Mouse (Mus musculus): Measurements from ENCODE around the gene Mrps14. TPM values are rescaled to one million over a fixed set of nuclear protein-coding genes. Genes with fewer than 3 reads are reported as not detected.

Gene Mrps14
- total and polyA plus RNA-seq, 2 experiments from 2014 or later = 17.7 to 111 TPM

- no peak for TF ChIP-seq CTCF (IDR thresholded peaks at IDR 0.05)
- no peaks in the 10 kb centered on the region for H3K4me1 ChIP-seq (ENCODE audit: insufficient read depth, low read length)
- no peaks in the 10 kb centered on the region for H3K27me3 ChIP-seq (ENCODE audit: insufficient read depth, low read length)
- DNase-seq (ENCODE audit: low spot score) = no peak
- no peaks in the 10 kb centered on the region for H3K9me3 ChIP-seq (ENCODE audit: low read length)
- H3K36me3 ChIP-seq (ENCODE audit: insufficient read depth, low read length) = peaks cover 6% of the 10 kb centered on the region; the same call in 1 of the 2 replicates
- WGBS = 87% methylated on average over 5 of the region's 5 CpGs
- ATAC-seq (ENCODE audit: low FRiP score) = no peak
- no peak overlapping the region for H3K27ac ChIP-seq (ENCODE audit: low read depth, low read length)
- H3K4me3 ChIP-seq (ENCODE audit: low read depth, low read length) = no peak overlapping the region
- no peak overlapping the region for H3K4me2 ChIP-seq (ENCODE audit: low read depth, low read length, poor library complexity, severe bottlenecking)
- H3K9ac ChIP-seq (replicated peaks; ENCODE audit: low read length, poor library complexity, severe bottlenecking) = no peak overlapping the region
Measured at GRCm38 (mm10) chr1:160251388-160252007, 56.5 kb downstream of the Mrps14 start.

Other genes with a start within 250 kb of the Mrps14 start
- 1.6 and 1.9 TPM in 2 replicates for gene 4930523C07Rik, start 150.8 kb upstream of the Mrps14 start, total RNA-seq (2014; rRNA removed)
- 2.0 and 2.5 TPM in 2 replicates for gene 4930523C07Rik, start 150.8 kb upstream of the Mrps14 start, polyA plus RNA-seq (2015; fragmentation: Nextera tagmentation; extraction: Ambion mirVana)
- gene Tnn, start 41.6 kb upstream of the Mrps14 start, total RNA-seq (2014; rRNA removed) = 0.11 and 0.14 TPM in 2 replicates
- 0.05 TPM in 1 of 2 replicates, not detected in the other for gene Tnn, start 41.6 kb upstream of the Mrps14 start, polyA plus RNA-seq (2015; fragmentation: Nextera tagmentation; extraction: Ambion mirVana)
- 126 and 134 TPM in 2 replicates for gene Cacybp, start 17.7 kb downstream of the Mrps14 start, total RNA-seq (2014; rRNA removed)
- 320 and 328 TPM in 2 replicates for gene Cacybp, start 17.7 kb downstream of the Mrps14 start, polyA plus RNA-seq (2015; fragmentation: Nextera tagmentation; extraction: Ambion mirVana)